Mouse (Mus musculus) adipocyte (in vitro differentiated cells): ENCODE data around the gene Ciao1.
A peak's percentile ranks its signal among the peaks of the same experiment; 100 is the strongest.
"Not testable (repeated sequence)": the region's sequence is repeated elsewhere in the genome, so short reads cannot be mapped to it uniquely, and the experiment has no call there.

Source experiments
- DNase-seq: peaks from one replicate; pipeline ENCODE4 v3.0.0-alpha.2; 2016; ENCODE audit warnings: low spot score

The Ciao1 gene

GRCm38 (mm10) chr2:127250291-127251008 lies 2.8 kb upstream of the Ciao1 start:
- no peak for DNase-seq

- DNase-seq = no peak
Measured at GRCm38 (mm10) chr2:127248334-127249004, 853 bp upstream of the Ciao1 start.

- DNase-seq = no peak
Measured at GRCm38 (mm10) chr2:127240065-127240464, 7.6 kb downstream of the Ciao1 start.

DNA sequence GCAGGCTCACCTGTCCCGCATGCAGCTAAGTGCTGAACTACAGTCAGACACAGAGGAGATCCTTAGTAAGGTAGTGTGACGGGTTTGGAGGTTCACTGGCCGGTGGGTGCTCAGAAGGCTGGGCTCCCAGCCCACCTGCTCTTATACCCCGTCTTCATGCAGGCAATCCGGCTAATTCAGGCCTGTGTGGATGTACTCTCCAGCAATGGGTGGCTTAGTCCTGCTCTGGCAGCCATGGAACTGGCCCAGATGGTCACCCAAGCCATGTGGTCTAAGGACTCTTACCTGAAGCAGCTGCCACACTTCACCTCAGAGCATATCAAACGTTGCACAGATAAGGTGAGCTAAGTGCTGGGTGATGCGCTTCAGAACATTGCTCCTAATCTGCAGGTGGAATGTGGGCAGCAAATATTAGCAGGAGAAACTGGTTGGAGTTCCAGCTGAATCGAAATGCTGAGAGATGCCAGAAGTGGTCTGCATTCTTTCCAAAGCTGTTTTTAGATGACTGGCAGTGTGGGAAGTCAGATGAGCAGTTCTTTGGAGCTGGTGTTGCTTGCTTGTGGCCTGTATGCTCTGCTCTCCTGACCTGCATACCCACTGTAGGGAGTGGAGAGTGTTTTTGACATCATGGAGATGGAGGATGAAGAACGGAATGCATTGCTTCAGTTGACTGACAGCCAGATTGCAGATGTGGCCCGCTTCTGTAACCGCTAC lies 9.6 kb downstream of the Ciao1 start:
- no peak for DNase-seq

DNA sequence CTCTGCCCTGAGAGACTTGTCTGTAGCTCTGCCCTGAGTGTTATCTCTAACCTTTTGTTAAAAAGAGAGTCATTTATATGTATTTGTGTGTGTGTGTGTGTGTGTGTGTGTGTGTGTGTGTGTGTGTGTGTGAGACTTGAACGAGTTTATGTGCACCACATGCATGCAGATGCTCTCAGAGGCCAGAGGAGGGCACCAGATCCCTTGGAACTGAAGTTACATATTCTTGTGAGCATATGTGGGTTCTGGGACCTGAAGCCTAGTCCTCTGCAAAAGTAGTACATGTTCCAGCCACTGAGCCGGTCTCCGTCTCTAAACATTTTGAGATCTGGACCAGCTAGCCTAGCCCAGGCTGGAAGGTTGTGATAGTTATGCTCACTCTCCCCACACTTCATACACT lies 22.4 kb downstream of the Ciao1 start:
- no peak for DNase-seq

- DNase-seq = no peak
Measured at GRCm38 (mm10) chr2:127217746-127218145, 29.9 kb downstream of the Ciao1 start.

DNA sequence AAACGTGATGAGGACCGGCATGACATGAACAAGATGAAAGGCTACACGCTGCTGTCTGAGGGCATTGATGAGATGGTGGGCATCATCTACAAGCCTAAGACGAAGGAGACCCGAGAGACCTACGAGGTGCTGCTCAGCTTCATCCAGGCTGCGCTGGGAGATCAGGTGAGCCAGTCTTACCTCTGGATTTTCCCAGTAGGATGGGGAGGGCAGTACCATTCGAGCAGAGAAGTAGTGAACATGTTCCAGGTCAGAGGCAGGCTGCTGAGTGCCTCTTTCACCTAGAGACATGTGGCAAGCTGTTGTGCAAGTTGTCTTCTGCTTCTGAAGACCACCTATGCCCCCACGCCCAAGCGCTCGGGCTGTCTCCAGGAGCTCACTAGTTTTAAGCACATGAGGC lies 36.9 kb downstream of the Ciao1 start:
- DNase-seq = no peak

- no peak for DNase-seq
Measured at GRCm38 (mm10) chr2:127208452-127208769, 39.2 kb downstream of the Ciao1 start.

DNA sequence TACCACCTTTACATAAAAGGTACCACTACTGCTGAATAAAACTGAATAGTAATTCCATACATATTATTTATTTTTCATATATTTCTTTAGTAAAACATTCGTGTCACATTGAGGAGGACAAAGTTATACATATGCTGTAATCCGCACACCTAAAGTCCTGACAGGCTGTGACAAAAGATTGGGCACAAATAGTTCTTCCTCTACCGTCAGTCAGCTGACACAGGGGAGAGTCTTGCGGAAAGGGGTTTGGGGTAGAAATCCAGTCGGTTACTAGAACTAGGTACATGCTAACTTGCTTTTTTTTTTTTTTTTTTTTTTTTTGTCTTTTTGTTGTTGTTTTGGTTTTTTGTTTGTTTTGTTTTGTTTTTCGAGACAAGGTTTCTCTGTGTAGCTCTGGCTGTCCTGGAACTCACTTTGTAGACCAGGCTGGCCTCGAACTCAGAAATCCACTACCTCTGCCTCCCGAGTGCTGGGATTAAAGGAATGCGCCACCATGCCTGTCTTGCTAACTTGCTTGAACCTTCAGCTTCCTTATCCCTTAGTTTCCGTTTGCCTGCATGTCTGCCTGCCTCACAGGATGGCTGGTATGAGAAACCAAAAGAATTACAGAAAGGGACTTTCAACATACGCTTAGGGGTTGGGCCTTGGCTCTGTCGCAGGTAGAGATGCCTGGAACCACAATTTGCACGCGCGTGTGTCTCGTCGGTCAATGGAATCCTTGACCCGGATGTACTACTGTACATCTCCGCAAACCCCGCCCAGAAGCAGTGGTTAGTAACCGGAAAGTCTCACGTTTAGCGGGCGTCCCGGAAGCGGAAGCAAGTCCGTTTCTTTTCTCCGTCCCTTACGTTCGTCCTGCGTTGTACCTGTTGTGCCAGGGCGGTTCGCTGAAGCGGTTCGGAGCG lies 39.8 kb downstream of the Ciao1 start, which contains the start of the genes 1810024B03Rik and Snrnp200:
Gene 1810024B03Rik (minus strand): TSS at position 734 of the 905 bp plus-strand sequence.
Gene Snrnp200 (plus strand): TSS at position 840 of the 905 bp plus-strand sequence.
- DNase-seq = peak; percentile 99

DNA sequence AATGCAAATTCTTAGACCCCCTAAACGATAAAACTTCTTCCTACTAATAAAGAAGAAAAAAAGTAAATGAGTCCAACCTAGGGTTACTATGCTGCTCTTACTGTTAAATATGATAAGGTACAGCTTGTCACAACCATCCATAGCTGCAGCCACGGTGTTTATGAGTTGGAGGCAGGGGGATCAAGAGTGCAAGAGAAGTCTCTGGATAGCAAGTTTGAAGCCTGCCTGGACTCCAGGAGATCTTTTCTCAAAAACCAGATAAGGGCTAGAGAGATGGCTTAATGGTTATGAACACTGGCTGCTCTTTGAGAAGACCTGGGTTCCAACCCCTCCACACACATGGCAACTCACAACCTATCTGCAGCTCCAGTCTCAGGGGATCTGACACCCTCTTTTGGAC lies 40.7 kb downstream of the Ciao1 start:
- no peak for DNase-seq

- DNase-seq = not testable (repeated sequence)
Measured at GRCm38 (mm10) chr2:127205936-127206335, 41.7 kb downstream of the Ciao1 start.

- DNase-seq = peak; percentile 76
Measured at GRCm38 (mm10) chr2:127204932-127205331, 42.7 kb downstream of the Ciao1 start.
